Mouse (Mus musculus): ENCODE data around the gene Tmem132d. TPM values are rescaled to one million over a fixed set of nuclear protein-coding genes. Genes with fewer than 3 reads are reported as not detected.

Gene Tmem132d
- polyA plus RNA-seq, 1 experiment from 2014 or later = not detected

- no peak overlapping the region for H3K4me2 ChIP-seq (ENCODE audit: low read depth, low read length)
- H3K27me3 ChIP-seq (ENCODE audit: insufficient read depth, low read length) = no peaks in the 10 kb centered on the region
- no peaks in the 10 kb centered on the region for H3K4me1 ChIP-seq (ENCODE audit: insufficient read depth)
- no peak overlapping the region for H3K4me3 ChIP-seq (ENCODE audit: low read depth, low read length)
- H3K36me3 ChIP-seq (replicated peaks; ENCODE audit: insufficient read depth, low read length) = no peaks in the 10 kb centered on the region
- 75% methylated on average over 7 of the region's 8 CpGs for WGBS (ENCODE audit: insufficient replicate concordance)
- H3K27ac ChIP-seq (ENCODE audit: low read depth) = no peak overlapping the region
- ATAC-seq (no peak), DNase-seq (no peak)
- 0 out of 2 replicates have a peak, but pooled peaks have one; percentile 9 for TF ChIP-seq CTCF (IDR thresholded peaks at IDR 0.05; ENCODE audit: low read depth)
- no peak for TF ChIP-seq EP300 (IDR thresholded peaks at IDR 0.05; ENCODE audit: low read depth)
- no peak overlapping the region for H3K9ac ChIP-seq (replicated peaks)
- H3K9me3 ChIP-seq (ENCODE audit: low read length) = no peaks in the 10 kb centered on the region; the same call in 1 of the 2 replicates
Observed at GRCm38 (mm10) chr5:128151461-128151860, 281.4 kb downstream of the Tmem132d start.

- TF ChIP-seq EP300 (IDR thresholded peaks at IDR 0.05; ENCODE audit: low read depth) (no peak), CTCF (IDR thresholded peaks at IDR 0.05; ENCODE audit: low read depth) (no peak)
- DNase-seq (no peak), ATAC-seq (no peak)
- Histone ChIP-seq H3K9ac (replicated peaks) (no peak overlapping the region), H3K4me1 (ENCODE audit: insufficient read depth) (no peaks in the 10 kb centered on the region), H3K9me3 (ENCODE audit: low read length) (no peaks in the 10 kb centered on the region; the same call in 1 of the 2 replicates), H3K36me3 (replicated peaks; ENCODE audit: insufficient read depth, low read length) (no peaks in the 10 kb centered on the region), H3K27me3 (ENCODE audit: insufficient read depth, low read length) (no peaks in the 10 kb centered on the region), H3K27ac (ENCODE audit: low read depth) (no peak overlapping the region), H3K4me3 (ENCODE audit: low read depth, low read length) (no peak overlapping the region), H3K4me2 (ENCODE audit: low read depth, low read length) (no peak overlapping the region)
- 79% methylated on average over 15 of the region's 15 CpGs for WGBS (ENCODE audit: insufficient replicate concordance)
Observed at GRCm38 (mm10) chr5:128146901-128147645, 285.8 kb downstream of the Tmem132d start.

- TF ChIP-seq CTCF (IDR thresholded peaks at IDR 0.05; ENCODE audit: low read depth) (no peak), EP300 (IDR thresholded peaks at IDR 0.05; ENCODE audit: low read depth) (no peak)
- H3K9ac ChIP-seq (replicated peaks) = no peak overlapping the region
- WGBS (ENCODE audit: insufficient replicate concordance) = 77% methylated on average over 3 of the region's 3 CpGs
- H3K4me2 ChIP-seq (ENCODE audit: low read depth, low read length) = no peak overlapping the region
- H3K4me1 ChIP-seq (ENCODE audit: insufficient read depth) = no peaks in the 10 kb centered on the region
- no peak overlapping the region for H3K4me3 ChIP-seq (ENCODE audit: low read depth, low read length)
- no peaks in the 10 kb centered on the region; the same call in 1 of the 2 replicates for H3K9me3 ChIP-seq (ENCODE audit: low read length)
- DNase-seq (no peak), ATAC-seq (no peak)
- H3K27ac ChIP-seq (ENCODE audit: low read depth) = no peak overlapping the region
- no peaks in the 10 kb centered on the region for H3K36me3 ChIP-seq (replicated peaks; ENCODE audit: insufficient read depth, low read length)
- no peaks in the 10 kb centered on the region for H3K27me3 ChIP-seq (ENCODE audit: insufficient read depth, low read length)
Observed at GRCm38 (mm10) chr5:128144799-128145198, 288.1 kb downstream of the Tmem132d start.

GRCm38 (mm10) chr5:128136818-128137217 lies 296.1 kb downstream of the Tmem132d start:
- Histone ChIP-seq H3K4me3 (ENCODE audit: low read depth, low read length) (no peak overlapping the region), H3K36me3 (replicated peaks; ENCODE audit: insufficient read depth, low read length) (no peaks in the 10 kb centered on the region), H3K4me1 (ENCODE audit: insufficient read depth) (no peaks in the 10 kb centered on the region), H3K9me3 (ENCODE audit: low read length) (peaks cover 2% of the 10 kb centered on the region; the same call in 1 of the 2 replicates), H3K27me3 (ENCODE audit: insufficient read depth, low read length) (no peaks in the 10 kb centered on the region), H3K27ac (ENCODE audit: low read depth) (no peak overlapping the region), H3K9ac (replicated peaks) (no peak overlapping the region), H3K4me2 (ENCODE audit: low read depth, low read length) (no peak overlapping the region)
- TF ChIP-seq CTCF (IDR thresholded peaks at IDR 0.05; ENCODE audit: low read depth) (no peak), EP300 (IDR thresholded peaks at IDR 0.05; ENCODE audit: low read depth) (no peak)
- no peak for ATAC-seq
- WGBS (ENCODE audit: insufficient replicate concordance) = 38% methylated on average over 8 of the region's 8 CpGs
- no peak for DNase-seq

GRCm38 (mm10) chr5:128122656-128123055 lies 310.2 kb downstream of the Tmem132d start:
- Histone ChIP-seq H3K27ac (ENCODE audit: low read depth) (no peak overlapping the region), H3K9ac (replicated peaks) (no peak overlapping the region), H3K4me3 (ENCODE audit: low read depth, low read length) (no peak overlapping the region), H3K36me3 (replicated peaks; ENCODE audit: insufficient read depth, low read length) (no peaks in the 10 kb centered on the region), H3K4me1 (ENCODE audit: insufficient read depth) (no peaks in the 10 kb centered on the region), H3K27me3 (ENCODE audit: insufficient read depth, low read length) (no peaks in the 10 kb centered on the region), H3K9me3 (ENCODE audit: low read length) (no peaks in the 10 kb centered on the region), H3K4me2 (ENCODE audit: low read depth, low read length) (no peak overlapping the region)
- TF ChIP-seq EP300 (IDR thresholded peaks at IDR 0.05; ENCODE audit: low read depth) (no peak), CTCF (IDR thresholded peaks at IDR 0.05; ENCODE audit: low read depth) (no peak)
- DNase-seq (no peak), ATAC-seq (no peak)
- 42% methylated on average over 3 of the region's 3 CpGs for WGBS (ENCODE audit: insufficient replicate concordance)

GRCm38 (mm10) chr5:128119171-128119570 lies 313.7 kb downstream of the Tmem132d start:
- 68% methylated on average over 3 of the region's 3 CpGs for WGBS (ENCODE audit: insufficient replicate concordance)
- H3K36me3 ChIP-seq (replicated peaks; ENCODE audit: insufficient read depth, low read length) = no peaks in the 10 kb centered on the region

More at GRCm38 (mm10) chr5:128119171-128119570, 313.7 kb downstream of the Tmem132d start:
- no peak overlapping the region for H3K4me2 ChIP-seq (ENCODE audit: low read depth, low read length)
- no peaks in the 10 kb centered on the region for H3K4me1 ChIP-seq (ENCODE audit: insufficient read depth)
- no peaks in the 10 kb centered on the region for H3K9me3 ChIP-seq (ENCODE audit: low read length)
- DNase-seq (no peak), ATAC-seq (no peak)
- H3K27ac ChIP-seq (ENCODE audit: low read depth) = no peak overlapping the region
- H3K9ac ChIP-seq (replicated peaks) = no peak overlapping the region
- no peak for TF ChIP-seq EP300 (IDR thresholded peaks at IDR 0.05; ENCODE audit: low read depth)
- no peak for TF ChIP-seq CTCF (IDR thresholded peaks at IDR 0.05; ENCODE audit: low read depth)
- H3K27me3 ChIP-seq (ENCODE audit: insufficient read depth, low read length) = no peaks in the 10 kb centered on the region
- H3K4me3 ChIP-seq (ENCODE audit: low read depth, low read length) = no peak overlapping the region
